Mouse (Mus musculus) forebrain, embryonic 11.5 days (tissue): ENCODE data around the gene Luzp1. TPM values are rescaled to one million over a fixed set of nuclear protein-coding genes. Genes with fewer than 3 reads are reported as not detected.

Experiments
- ATAC-seq: fragments of 200-750 bp; cut with Nextera tagmentation; replicated peaks from 2 replicates; pipeline ENCODE4 v1.8.0; 2017; ENCODE audit warnings: moderate TSS enrichment; ENCODE audit not compliant: low FRiP score
- DNase-seq: peaks from one replicate; pipeline ENCODE4 v3.0.0-alpha.2; 2017; ENCODE audit warnings: low spot score
- H3K27ac ChIP-seq: fragments of 300-500 bp; sonication (generic); 2 replicates; pipeline ENCODE4 v1.5.1; 2014; ENCODE audit warnings: low read depth, low read length
- H3K27me3 ChIP-seq: fragments of 300-500 bp; sonication (generic); 2 replicates; pipeline ENCODE4 v1.6.1; 2014; ENCODE audit warnings: mild to moderate bottlenecking, low read length, mixed read lengths; ENCODE audit not compliant: control insufficient read depth, insufficient read depth
- H3K36me3 ChIP-seq: fragments of 300-500 bp; sonication (generic); 2 replicates; pipeline ENCODE4 v1.6.1; 2014; ENCODE audit warnings: mild to moderate bottlenecking, low read length, moderate library complexity, mixed read lengths; ENCODE audit not compliant: control insufficient read depth, insufficient read depth
- H3K4me1 ChIP-seq: fragments of 300-500 bp; sonication (generic); replicated peaks from 2 replicates; pipeline ENCODE4 v1.6.1; 2014; ENCODE audit warnings: low read length, mixed read lengths; ENCODE audit not compliant: control insufficient read depth, insufficient read depth
- H3K4me2 ChIP-seq: fragments of 300-500 bp; sonication (generic); 2 replicates; pipeline ENCODE4 v1.6.1; 2014; ENCODE audit warnings: low read depth, mild to moderate bottlenecking, low read length, moderate library complexity, mixed read lengths; ENCODE audit not compliant: severe bottlenecking
- H3K4me3 ChIP-seq: fragments of 300-500 bp; sonication (generic); 2 replicates; pipeline ENCODE4 v1.5.1; 2014; ENCODE audit warnings: low read depth, low read length
- H3K9ac ChIP-seq: fragments of 300-500 bp; sonication (generic); 2 replicates; pipeline ENCODE4 v1.6.1; 2014; ENCODE audit warnings: low read length
- H3K9me3 ChIP-seq: fragments of 300-500 bp; sonication (generic); 2 replicates; pipeline ENCODE4 v1.6.1; 2016; ENCODE audit warnings: low read length, mixed read lengths; ENCODE audit not compliant: control insufficient read depth
- WGBS: fragments of 180-500 bp; shearing (Covaris S2); extraction: QIAGEN DNeasy Blood & Tissue Kit; methylation state at CpG from one replicate; pipeline ENCODE4 v1.1.7; 2014; 5-methylcytosine and 5-hydroxymethylcytosine counted together
- polyA plus RNA-seq: library from polyadenylated mRNA; unstranded; fragments of >200 nt; fragmentation: Nextera tagmentation; extraction: Ambion mirVana; gene quantifications from 2 replicates; pipeline ENCODE4 v1.2.1, GENCODE M21; 2014

Gene Luzp1
- polyA plus RNA-seq, 1 experiment from 2014 or later, result 119 TPM

- Histone ChIP-seq H3K9ac (no peak overlapping the region), H3K4me3 (no peak overlapping the region), H3K4me1 (no peaks in the 10 kb centered on the region), H3K27me3 (no peaks in the 10 kb centered on the region), H3K27ac (no peak overlapping the region), H3K9me3 (no peaks in the 10 kb centered on the region), H3K4me2 (no peak overlapping the region), H3K36me3 (peaks cover 11% of the 10 kb centered on the region)
- no peak for DNase-seq
- ATAC-seq, result no peak
- WGBS, result 88% methylated on average over 6 of the region's 6 CpGs
Observed at GRCm38 (mm10) chr4:136562755-136563154, 93.2 kb downstream of the Luzp1 start.

GRCm38 (mm10) chr4:136568629-136569028, 99.1 kb downstream of the Luzp1 start:
- Histone ChIP-seq H3K27me3 (no peaks in the 10 kb centered on the region), H3K4me2 (no peak overlapping the region), H3K4me3 (no peak overlapping the region), H3K27ac (no peak overlapping the region), H3K36me3 (peaks cover 10% of the 10 kb centered on the region; the same call in 1 of the 2 replicates), H3K9ac (no peak overlapping the region), H3K9me3 (no peaks in the 10 kb centered on the region), H3K4me1 (no peaks in the 10 kb centered on the region)
- ATAC-seq (no peak), DNase-seq (no peak)
- 86% methylated on average over 3 of the region's 3 CpGs for WGBS

GRCm38 (mm10) chr4:136569998-136570397, 100.4 kb downstream of the Luzp1 start:
- H3K4me2 ChIP-seq, result no peak overlapping the region
- DNase-seq (no peak), ATAC-seq (no peak)
- H3K9ac ChIP-seq, result no peak overlapping the region
- H3K27ac ChIP-seq, result no peak overlapping the region
- H3K4me3 ChIP-seq, result no peak overlapping the region
- H3K4me1 ChIP-seq, result no peaks in the 10 kb centered on the region
- H3K36me3 ChIP-seq, result peaks cover 7% of the 10 kb centered on the region; the same call in 1 of the 2 replicates
- H3K27me3 ChIP-seq, result no peaks in the 10 kb centered on the region
- no peaks in the 10 kb centered on the region for H3K9me3 ChIP-seq

- 96% methylated on average over 3 of the region's 3 CpGs for WGBS
- Histone ChIP-seq H3K36me3 (no peaks in the 10 kb centered on the region), H3K27me3 (no peaks in the 10 kb centered on the region), H3K4me1 (no peaks in the 10 kb centered on the region), H3K9me3 (no peaks in the 10 kb centered on the region), H3K4me3 (no peak overlapping the region), H3K27ac (no peak overlapping the region), H3K4me2 (no peak overlapping the region), H3K9ac (no peak overlapping the region)
- no peak for DNase-seq
- ATAC-seq, result no peak
Observed at GRCm38 (mm10) chr4:136581885-136582284, 112.3 kb downstream of the Luzp1 start.

- 85% methylated on average over 4 of the region's 4 CpGs for WGBS
Observed at GRCm38 (mm10) chr4:136587221-136587827, 117.8 kb downstream of the Luzp1 start.

GRCm38 (mm10) chr4:136588003-136588402, 118.4 kb downstream of the Luzp1 start:
- no peak overlapping the region for H3K4me2 ChIP-seq
- no peak for DNase-seq
- no peak overlapping the region for H3K9ac ChIP-seq
- no peak overlapping the region for H3K27ac ChIP-seq
- WGBS, result 93% methylated on average over 4 of the region's 4 CpGs
- no peak for ATAC-seq
- no peaks in the 10 kb centered on the region for H3K36me3 ChIP-seq
- H3K4me1 ChIP-seq, result no peaks in the 10 kb centered on the region
- no peaks in the 10 kb centered on the region for H3K9me3 ChIP-seq
- H3K4me3 ChIP-seq, result no peak overlapping the region
- no peaks in the 10 kb centered on the region for H3K27me3 ChIP-seq

More at GRCm38 (mm10) chr4:136587221-136587827, 117.8 kb downstream of the Luzp1 start:
- Histone ChIP-seq H3K4me1 (no peaks in the 10 kb centered on the region), H3K27me3 (no peaks in the 10 kb centered on the region), H3K27ac (no peak overlapping the region), H3K9ac (no peak overlapping the region), H3K36me3 (no peaks in the 10 kb centered on the region), H3K4me2 (no peak overlapping the region), H3K4me3 (no peak overlapping the region), H3K9me3 (no peaks in the 10 kb centered on the region)
- no peak for ATAC-seq
- DNase-seq, result no peak

GRCm38 (mm10) chr4:136592111-136592510, 122.5 kb downstream of the Luzp1 start:
- H3K4me3 ChIP-seq, result no peak overlapping the region
- no peaks in the 10 kb centered on the region for H3K4me1 ChIP-seq
- H3K9me3 ChIP-seq, result no peaks in the 10 kb centered on the region
- no peak for DNase-seq
- H3K4me2 ChIP-seq, result no peak overlapping the region
- no peak overlapping the region for H3K27ac ChIP-seq
- H3K9ac ChIP-seq, result no peak overlapping the region
- 80% methylated on average over 4 of the region's 4 CpGs for WGBS
- ATAC-seq, result no peak
- H3K27me3 ChIP-seq, result no peaks in the 10 kb centered on the region
- no peaks in the 10 kb centered on the region; the same call in 1 of the 2 replicates for H3K36me3 ChIP-seq

GRCm38 (mm10) chr4:136594006-136594405, 124.4 kb downstream of the Luzp1 start:
- DNase-seq (no peak), ATAC-seq (no peak)
- Histone ChIP-seq H3K4me3 (no peak overlapping the region), H3K4me1 (no peaks in the 10 kb centered on the region), H3K9me3 (no peaks in the 10 kb centered on the region), H3K4me2 (no peak overlapping the region), H3K36me3 (no peaks in the 10 kb centered on the region; the same call in 1 of the 2 replicates), H3K27me3 (no peaks in the 10 kb centered on the region), H3K9ac (no peak overlapping the region), H3K27ac (no peak overlapping the region)
- 84% methylated on average over 2 of the region's 2 CpGs for WGBS

GRCm38 (mm10) chr4:136595221-136595620, 125.7 kb downstream of the Luzp1 start:
- DNase-seq, result no peak
- WGBS, result 84% methylated on average over 6 of the region's 6 CpGs
- H3K36me3 ChIP-seq, result no peaks in the 10 kb centered on the region; the same call in 1 of the 2 replicates

More at GRCm38 (mm10) chr4:136595221-136595620, 125.7 kb downstream of the Luzp1 start:
- Histone ChIP-seq H3K27ac (no peak overlapping the region), H3K9me3 (no peaks in the 10 kb centered on the region), H3K27me3 (no peaks in the 10 kb centered on the region), H3K4me1 (no peaks in the 10 kb centered on the region), H3K9ac (no peak overlapping the region), H3K4me2 (no peak overlapping the region), H3K4me3 (no peak overlapping the region)
- no peak for ATAC-seq
